Mouse (Mus musculus) adrenal gland, postnatal 10 days (tissue): Measurements from ENCODE around the gene Uchl3. TPM values are rescaled to one million over a fixed set of nuclear protein-coding genes. Genes with fewer than 3 reads are reported as not detected.

Source experiments
- DNase-seq: peaks from one replicate; pipeline ENCODE4 v3.0.0; 2021; ENCODE audit warnings: mixed read lengths
- total RNA-seq, 2 experiments: library from RNA; stranded (reverse); gene quantifications; 2 replicates each; pipeline ENCODE4 v1.2.3; 2021

Gene Uchl3
- total RNA-seq, 2 experiments from 2014 or later = 40.9 to 47.1 TPM

GRCm38 (mm10) chr14:101666536-101666935 lies 12.8 kb downstream of the Uchl3 start:
- no peak for DNase-seq

DNA sequence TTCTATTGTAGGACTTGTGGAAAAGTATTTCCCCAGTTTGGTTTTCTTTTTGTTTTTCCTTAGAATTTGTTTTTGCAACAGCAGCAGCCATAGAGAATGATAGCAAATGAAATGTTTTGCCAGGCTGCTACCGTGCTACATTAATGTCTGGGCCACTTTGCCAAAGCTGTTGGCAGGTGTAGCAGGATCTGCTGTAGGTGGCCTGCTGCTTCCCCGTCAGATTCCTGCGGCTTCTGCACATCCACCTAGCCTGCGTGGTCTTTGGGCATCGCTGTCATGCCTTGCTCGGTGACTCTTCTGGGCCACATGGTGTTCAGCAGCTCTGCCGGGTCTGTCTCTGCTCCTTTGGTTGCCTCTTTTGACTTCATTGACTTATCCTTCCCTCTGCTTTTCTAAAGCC lies 14.9 kb downstream of the Uchl3 start:
- no peak for DNase-seq

GRCm38 (mm10) chr14:101672226-101672625 lies 18.5 kb downstream of the Uchl3 start:
- DNase-seq = no peak

GRCm38 (mm10) chr14:101687696-101688095 lies 33.9 kb downstream of the Uchl3 start:
- no peak for DNase-seq

- DNase-seq = no peak
Observed at GRCm38 (mm10) chr14:101688406-101688805, 34.6 kb downstream of the Uchl3 start.

DNA sequence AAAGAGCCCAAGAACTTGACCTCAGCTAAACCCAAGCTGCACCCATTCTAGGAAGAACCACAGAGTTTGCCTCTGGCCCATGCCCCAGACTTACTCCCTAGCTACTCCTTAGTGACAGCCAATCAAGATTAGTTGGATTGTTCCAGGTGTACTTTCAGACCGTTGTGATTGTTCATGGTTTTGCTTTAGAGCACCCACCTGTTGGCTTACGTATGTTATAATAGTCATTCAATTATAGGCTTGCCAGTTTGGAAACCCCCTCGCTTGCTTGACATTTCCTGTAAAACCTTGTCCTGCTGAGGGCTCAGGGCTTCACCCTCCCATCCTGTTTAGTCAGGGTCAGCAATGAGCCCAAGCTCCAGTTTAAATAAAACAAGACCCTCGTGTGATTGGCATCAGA lies 50.7 kb downstream of the Uchl3 start:
- DNase-seq = no peak

- peak; percentile 3 for DNase-seq
Observed at GRCm38 (mm10) chr14:101707088-101707487, 53.3 kb downstream of the Uchl3 start.

DNA sequence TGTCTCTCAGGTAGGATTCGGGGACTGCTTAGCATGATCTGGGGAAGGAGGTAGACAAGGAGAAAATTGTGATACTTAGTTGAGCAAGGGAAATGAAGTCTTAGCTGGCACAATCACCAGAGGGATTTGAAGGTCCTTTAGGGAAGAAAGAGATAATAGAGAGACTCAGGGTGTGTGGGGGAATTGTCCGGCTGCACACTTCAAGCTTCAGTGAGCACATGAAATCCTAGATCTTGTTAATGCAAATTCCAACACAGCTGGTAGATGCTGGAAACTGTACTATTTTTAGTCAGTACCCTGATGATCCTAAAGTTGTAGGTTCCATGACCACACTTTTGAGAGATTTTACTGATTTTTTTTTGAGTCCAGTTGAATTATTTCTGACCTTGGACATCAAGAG lies 60.6 kb downstream of the Uchl3 start:
- DNase-seq = no peak

GRCm38 (mm10) chr14:101729237-101729971 lies 75.6 kb downstream of the Uchl3 start, which contains the start of the genes Gm9922 and Lmo7:
Gene Gm9922, minus strand, starts transcription at chr14:101729814.
Gene Lmo7, plus strand, starts transcription at chr14:101729957.
- peak; percentile 91 for DNase-seq

GRCm38 (mm10) chr14:101729972-101730692 lies 76.4 kb downstream of the Uchl3 start:
- DNase-seq = peak; percentile 12

DNA sequence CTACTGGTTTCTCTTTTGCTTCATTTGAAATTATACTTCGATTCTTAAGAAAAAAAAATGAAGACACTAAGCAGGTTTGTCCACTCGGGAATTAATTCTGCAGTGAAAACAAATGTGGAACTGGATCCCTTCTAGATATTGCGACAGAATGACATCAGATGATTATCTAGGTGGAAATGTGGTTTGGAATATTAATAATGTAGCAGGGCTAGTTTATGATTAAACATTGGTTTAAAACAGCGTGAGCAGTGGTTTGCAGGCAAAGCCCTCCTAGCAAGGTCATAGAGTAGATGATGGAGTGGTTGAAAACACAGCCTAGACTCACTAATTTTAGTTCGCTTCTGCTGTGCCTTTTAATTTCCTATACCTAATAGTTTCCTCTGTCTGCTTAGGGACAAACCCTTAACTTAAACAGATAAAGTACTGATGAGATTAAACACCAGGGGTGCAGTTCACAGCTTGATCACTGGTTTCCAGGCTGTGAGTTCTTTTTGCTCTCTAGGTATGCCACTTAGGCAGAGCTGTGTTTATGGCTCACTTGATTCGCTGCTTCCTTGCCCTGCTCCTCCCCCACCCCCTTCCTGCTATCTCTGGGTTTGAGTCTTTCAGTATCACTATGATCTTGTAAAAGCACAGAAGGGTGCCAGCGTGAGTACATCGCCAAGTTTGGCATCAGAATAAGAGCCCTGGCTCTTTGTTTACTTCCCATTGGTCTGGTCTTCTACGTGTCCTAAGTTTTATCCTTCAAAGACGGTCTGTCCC lies 80.0 kb downstream of the Uchl3 start:
- no peak for DNase-seq

GRCm38 (mm10) chr14:101737501-101737900 lies 83.7 kb downstream of the Uchl3 start:
- DNase-seq = no peak

Other genes with a start within 250 kb of the Uchl3 start
- gene Tbc1d4, start 44.8 kb upstream of the Uchl3 start, total RNA-seq = 10 to 100 TPM; 26.2 to 61.3 TPM
- 10 to 100 TPM; 62.2 to 69.4 TPM for gene Commd6, start 13.3 kb upstream of the Uchl3 start, total RNA-seq
- 1 to 10 TPM; 4.3 to 6.4 TPM for gene Gm9922, start 75.8 kb downstream of the Uchl3 start, total RNA-seq
- 10 to 100 TPM; 30.4 to 35.5 TPM for gene Lmo7, start 76.0 kb downstream of the Uchl3 start, total RNA-seq